Mouse (Mus musculus) brain, adult 2 months (tissue): ENCODE results near the gene Nek1.
"Not testable (repeated sequence)": the region's sequence is repeated elsewhere in the genome, so short reads cannot be mapped to it uniquely, and the experiment has no call there.

Experiments
- DNase-seq: peaks from one replicate; pipeline ENCODE4 v3.0.0; 2011; ENCODE audit warnings: low read depth, low spot score

Nek1 gene

GRCm38 (mm10) chr8:60984260-60985010, 8.6 kb upstream of the Nek1 start:
- DNase-seq, result not testable (repeated sequence)

GRCm38 (mm10) chr8:60992561-60992909, 460 bp upstream of the Nek1 start:
- no peak for DNase-seq

DNA sequence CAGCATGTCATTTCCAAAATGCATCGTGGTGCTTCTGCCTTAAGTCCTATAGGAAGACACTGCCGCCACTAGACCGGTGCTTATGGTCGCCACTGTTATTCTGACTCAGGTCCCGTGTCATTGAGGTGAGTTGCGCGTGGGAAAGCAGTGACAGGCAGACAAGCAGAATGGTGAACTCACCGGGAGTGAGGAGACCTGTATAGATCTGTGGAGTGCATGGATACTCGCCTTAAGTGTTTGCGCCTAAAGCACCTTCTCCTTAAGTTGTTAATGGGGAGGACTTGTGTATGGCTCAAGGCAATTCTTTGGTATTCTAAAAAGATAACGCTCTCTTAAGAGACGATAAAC, 618 bp downstream of the Nek1 start:
- peak; percentile 66 for DNase-seq

- DNase-seq, result no peak
Measured at GRCm38 (mm10) chr8:60996468-60996867, 3.5 kb downstream of the Nek1 start.

- DNase-seq, result peak; percentile 77
Measured at GRCm38 (mm10) chr8:61041951-61042350, 49.0 kb downstream of the Nek1 start.

GRCm38 (mm10) chr8:61043874-61044273, 50.9 kb downstream of the Nek1 start:
- no peak for DNase-seq

DNA sequence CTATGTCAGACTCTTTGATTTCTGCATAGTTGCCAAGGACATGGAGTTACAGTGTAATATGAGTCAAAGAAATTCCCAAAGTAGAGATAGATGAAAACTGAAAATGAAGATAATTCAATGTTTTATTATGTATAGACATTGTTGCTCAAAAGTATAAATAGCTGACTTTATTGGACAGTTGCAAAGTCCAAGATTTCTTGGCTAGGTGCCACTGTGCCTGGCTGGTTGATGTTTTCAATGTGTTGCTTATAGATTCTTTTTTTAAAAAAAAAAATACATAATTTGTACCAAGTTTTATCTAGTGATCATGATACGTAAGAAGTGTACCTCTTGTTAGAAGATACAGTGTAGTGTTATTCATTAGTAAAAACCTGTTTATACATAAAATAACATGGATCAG, 53.8 kb downstream of the Nek1 start:
- DNase-seq, result no peak

- DNase-seq, result no peak
Measured at GRCm38 (mm10) chr8:61053017-61053416, 60.0 kb downstream of the Nek1 start.

DNA sequence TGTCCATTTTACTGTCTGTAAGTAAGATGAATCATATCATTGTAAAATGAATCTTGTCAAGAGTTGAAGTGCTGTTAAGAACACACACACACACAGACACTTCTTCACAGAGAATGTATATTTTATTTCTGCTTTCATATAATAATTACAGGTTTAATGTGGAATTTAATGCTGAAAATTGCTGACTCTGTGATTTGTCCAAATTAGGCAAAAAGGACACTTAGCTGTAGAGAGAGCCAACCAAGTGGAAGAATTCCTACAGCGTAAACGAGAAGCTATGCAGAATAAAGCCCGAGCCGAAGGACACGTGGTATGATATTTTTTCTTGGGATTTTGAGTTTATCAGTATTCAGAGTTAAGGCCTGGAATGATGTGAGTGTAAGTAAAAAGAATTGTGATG, 61.3 kb downstream of the Nek1 start:
- DNase-seq, result no peak

DNA sequence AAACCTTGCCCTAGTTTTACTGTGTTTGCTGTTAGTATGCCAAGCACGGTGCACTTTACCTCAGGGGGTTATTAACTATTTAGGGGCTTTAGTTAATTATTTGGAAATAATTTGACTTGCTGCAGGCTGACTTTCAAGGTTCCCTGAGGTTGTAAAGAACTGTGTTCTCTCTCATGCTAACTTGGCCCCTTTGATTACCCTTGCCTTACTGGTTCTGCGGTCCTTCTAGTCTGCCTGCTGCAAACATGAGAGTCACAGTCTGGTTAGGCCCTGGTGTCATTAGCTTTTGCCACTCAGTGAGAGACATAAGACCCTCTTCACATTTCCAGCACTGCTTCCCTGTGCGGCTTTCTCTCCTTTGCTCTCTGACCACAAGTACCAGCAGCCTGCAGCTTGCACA, 64.0 kb downstream of the Nek1 start:
- no peak for DNase-seq

DNA sequence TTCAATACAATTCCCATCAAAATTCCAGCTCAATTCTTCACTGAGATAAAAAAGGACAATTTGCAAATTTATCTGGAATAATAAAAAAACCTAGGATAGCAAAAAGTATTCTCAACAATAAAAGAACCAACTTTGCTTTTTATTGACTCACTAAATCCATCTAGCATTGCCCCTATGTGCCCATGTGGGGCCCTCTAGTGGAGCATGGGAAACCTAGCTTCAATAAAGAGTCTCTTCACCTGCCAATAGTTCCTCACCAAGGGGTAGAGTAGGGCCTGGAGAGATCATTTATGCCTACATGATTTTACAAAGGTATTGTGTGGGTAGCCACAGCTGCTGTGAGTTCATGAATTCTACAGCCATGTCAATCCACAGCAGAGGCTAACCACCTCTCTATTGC, 66.1 kb downstream of the Nek1 start:
- peak; percentile 30 for DNase-seq

GRCm38 (mm10) chr8:61060412-61060811, 67.4 kb downstream of the Nek1 start:
- DNase-seq, result no peak

GRCm38 (mm10) chr8:61075059-61075458, 82.1 kb downstream of the Nek1 start:
- peak; percentile 37 for DNase-seq

- no peak for DNase-seq
Measured at GRCm38 (mm10) chr8:61110496-61110895, 117.5 kb downstream of the Nek1 start.

- no peak for DNase-seq
Measured at GRCm38 (mm10) chr8:61111940-61112339, 118.9 kb downstream of the Nek1 start.

DNA sequence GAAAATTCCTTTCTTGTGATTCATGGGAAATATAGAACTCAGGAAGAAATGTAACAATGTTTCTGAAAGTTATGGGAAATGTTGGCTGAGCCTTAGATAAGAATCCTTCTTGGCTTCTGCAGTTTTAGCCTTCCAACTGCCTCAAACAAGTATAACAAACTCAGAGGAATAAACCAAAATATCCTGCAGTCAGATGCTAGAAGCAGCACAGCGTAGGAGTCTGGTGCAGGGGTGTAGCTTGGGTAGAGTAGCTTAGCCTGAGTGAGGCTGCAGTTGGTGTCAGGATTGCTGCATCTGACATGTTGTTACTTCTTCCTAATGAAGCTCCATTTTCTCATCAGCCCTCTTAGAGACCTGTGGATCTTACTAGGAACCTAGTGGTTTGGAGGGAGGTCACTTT, 128.6 kb downstream of the Nek1 start:
- peak; percentile 73 for DNase-seq

DNA sequence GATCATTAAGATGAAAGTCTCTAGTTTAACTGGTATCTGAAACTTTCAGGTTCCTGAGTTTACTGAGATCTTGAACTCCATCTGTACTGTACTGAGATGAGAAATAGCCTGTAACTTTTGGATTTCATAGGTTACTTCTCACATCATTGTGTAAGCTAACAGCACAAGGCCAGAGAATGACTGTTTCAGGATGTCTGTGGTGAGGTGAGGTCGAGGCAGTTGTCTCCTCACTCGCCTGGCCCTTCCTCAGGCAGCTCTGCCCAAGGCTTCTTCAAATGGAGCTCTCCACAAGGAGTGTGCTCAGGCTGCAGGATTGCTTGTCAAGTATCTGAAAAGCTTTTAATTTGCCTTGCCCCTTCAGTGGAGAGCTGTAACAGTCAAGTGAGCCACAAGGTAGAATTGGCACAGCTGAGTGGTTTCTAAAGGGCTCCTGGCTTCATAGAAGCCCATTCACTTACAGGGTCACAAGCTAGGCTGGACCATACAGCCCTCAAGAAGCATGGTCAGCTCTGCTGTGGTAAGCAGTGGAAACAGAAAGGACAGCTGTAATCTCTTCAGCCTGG, 134.4 kb downstream of the Nek1 start:
- no peak for DNase-seq

GRCm38 (mm10) chr8:61132561-61133134, 139.7 kb downstream of the Nek1 start:
- no peak for DNase-seq

DNA sequence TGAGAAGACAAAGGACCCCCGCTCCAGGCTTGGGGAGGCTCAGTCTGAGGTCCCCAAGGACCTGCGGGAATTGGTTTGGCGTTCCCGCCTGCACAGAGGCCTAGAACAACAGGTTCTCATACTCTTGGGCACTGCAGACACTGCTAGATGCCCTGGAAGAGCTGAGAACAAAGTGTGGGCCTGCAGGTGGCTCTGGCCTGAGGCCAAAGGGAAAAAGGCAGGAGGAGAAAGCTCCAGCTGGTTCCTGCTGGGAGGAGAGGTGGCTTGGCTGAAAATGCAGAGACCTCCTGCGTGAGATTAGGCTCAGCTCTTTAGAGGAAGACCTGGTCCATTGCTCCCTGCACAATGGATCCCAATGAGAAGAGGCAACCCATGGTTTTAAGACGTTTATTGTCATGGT, 148.9 kb downstream of the Nek1 start:
- DNase-seq, result no peak

DNA sequence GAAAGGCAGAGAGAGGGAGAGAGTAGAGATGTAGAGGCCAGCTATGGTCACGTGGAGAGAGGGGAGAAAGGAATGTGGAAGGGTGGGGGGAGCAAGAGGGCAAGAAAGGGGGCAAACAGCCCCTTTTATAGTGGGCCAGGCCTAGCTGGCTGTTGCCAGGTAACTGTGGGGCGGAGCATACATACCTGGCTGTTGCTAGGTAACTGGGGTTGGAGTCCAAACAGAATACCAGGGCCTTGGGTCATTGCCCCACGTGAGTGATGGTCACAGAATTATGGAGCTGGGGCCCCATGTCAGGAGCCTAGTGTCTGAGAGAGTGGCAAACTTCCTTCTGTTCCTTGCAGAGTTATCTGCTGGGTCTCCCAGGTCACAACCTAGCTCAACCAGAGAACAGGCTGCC, 149.3 kb downstream of the Nek1 start:
- DNase-seq, result no peak

DNA sequence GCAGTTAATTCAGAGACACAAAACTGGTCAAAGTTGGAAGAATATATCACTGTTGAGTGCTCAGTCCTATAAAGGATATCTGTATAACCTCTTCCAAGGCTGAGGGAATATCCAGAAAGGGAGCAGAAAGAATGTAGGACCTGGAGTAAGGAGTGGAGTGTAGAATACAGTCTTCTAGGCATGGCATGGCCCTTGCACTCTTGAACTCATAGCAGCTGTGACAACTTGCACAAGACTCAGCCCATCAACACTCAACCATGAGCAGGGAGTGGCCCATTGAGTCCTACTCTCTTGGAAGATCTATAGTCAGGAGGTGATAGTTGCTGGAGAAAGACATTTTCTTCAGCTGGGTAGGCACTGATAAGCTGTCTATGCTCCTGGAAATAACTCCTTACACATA, 149.8 kb downstream of the Nek1 start:
- DNase-seq, result no peak

DNA sequence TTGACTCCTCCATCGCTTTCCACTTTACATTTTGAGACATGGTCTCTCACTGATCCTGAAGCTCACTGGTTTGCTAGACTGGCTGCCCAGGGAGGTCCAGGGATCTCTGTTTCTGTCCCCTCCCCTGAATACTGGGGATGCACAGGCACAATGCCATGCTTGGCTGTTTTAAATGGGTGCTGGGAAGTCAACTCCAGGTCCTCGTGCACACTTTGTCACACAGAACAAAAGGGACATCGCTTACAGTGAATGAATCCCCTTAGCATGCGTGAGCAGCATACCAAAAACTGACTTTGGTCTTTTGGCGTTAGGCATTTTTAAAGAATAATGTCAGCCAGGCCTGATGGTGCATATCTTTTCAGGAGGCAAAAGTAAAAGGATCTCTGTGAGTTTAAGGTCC, 155.7 kb downstream of the Nek1 start:
- no peak for DNase-seq

- no peak for DNase-seq
Measured at GRCm38 (mm10) chr8:61150596-61150995, 157.6 kb downstream of the Nek1 start.
